Mouse (Mus musculus) liver, adult 2 months (tissue): ENCODE data around the gene Ntn3. TPM values are rescaled to one million over a fixed set of nuclear protein-coding genes. Genes with fewer than 3 reads are reported as not detected.

Experiments
- DNase-seq: peaks from one replicate; pipeline ENCODE4 v3.0.0-alpha.2; 2011; ENCODE audit warnings: low read depth, low spot score; ENCODE audit errors: extremely low read depth
- H3K27ac ChIP-seq: fragments of 200-500 bp; replicated peaks from 2 replicates; pipeline ENCODE4 v1.5.1; 2012; ENCODE audit warnings: low read depth, mild to moderate bottlenecking, control low read depth, inconsistent platforms, low read length; ENCODE audit not compliant: insufficient read depth
- H3K27me3 ChIP-seq: fragments of 200-500 bp; 2 replicates; pipeline ENCODE4 v1.6.1; 2012; ENCODE audit warnings: mild to moderate bottlenecking, moderate library complexity, low read length, inconsistent platforms; ENCODE audit not compliant: control insufficient read depth, insufficient read depth
- H3K36me3 ChIP-seq: fragments of 200-500 bp; 2 replicates; pipeline ENCODE4 v1.6.1; 2012; ENCODE audit warnings: low read length, inconsistent platforms; ENCODE audit not compliant: control insufficient read depth, insufficient read depth
- H3K4me1 ChIP-seq: fragments of 200-500 bp; 2 replicates; pipeline ENCODE4 v1.6.1; 2011; ENCODE audit warnings: low read length; ENCODE audit not compliant: control insufficient read depth, insufficient read depth
- H3K4me3 ChIP-seq: fragments of 200-500 bp; 2 replicates; pipeline ENCODE4 v1.5.1; 2011; ENCODE audit warnings: low read depth, mild to moderate bottlenecking, control low read depth, low read length, moderate library complexity; ENCODE audit not compliant: insufficient read depth
- H3K79me2 ChIP-seq: fragments of 200-500 bp; 2 replicates; pipeline ENCODE4 v1.6.1; 2012; ENCODE audit warnings: inconsistent platforms, mild to moderate bottlenecking, low read length, moderate library complexity; ENCODE audit not compliant: control insufficient read depth, insufficient read depth
- H3K9ac ChIP-seq: fragments of 200-500 bp; 2 replicates; pipeline ENCODE4 v1.6.1; 2012; ENCODE audit warnings: low read depth, mild to moderate bottlenecking, control low read depth, inconsistent platforms, low read length
- CTCF ChIP-seq: fragments of 200-500 bp; IDR thresholded peaks from 2 replicates; pipeline ENCODE4 v1.5.1; 2011; ENCODE audit warnings: low read depth, low read length, control low read depth
- POLR2A ChIP-seq: fragments of 200-500 bp; IDR thresholded peaks from 2 replicates; pipeline ENCODE4 v1.6.1; 2011; ENCODE audit warnings: low read length, control low read depth; ENCODE audit not compliant: insufficient read depth; ENCODE audit errors: extremely low read depth
- WGBS: fragments of 180-500 bp; shearing (Covaris S2); methylation state at CpG from one replicate; pipeline ENCODE4 v1.1.7; 2018; 5-methylcytosine and 5-hydroxymethylcytosine counted together
- polyA plus RNA-seq: library from polyadenylated mRNA; depleted of rRNA; stranded (reverse); fragments of >200 nt; gene quantifications from 2 replicates; pipeline ENCODE4 v1.2.3, GENCODE M21; 2012; rRNA removed
- total RNA-seq: library from RNA; depleted of rRNA; stranded (reverse); fragments of >200 nt; gene quantifications from 2 replicates; pipeline ENCODE4 v1.2.3, GENCODE M21; 2014; rRNA removed

The Ntn3 gene
- total RNA-seq: 2.3 and 2.8 TPM in 2 replicates
- polyA plus RNA-seq: 7.4 and 7.8 TPM in 2 replicates

DNA sequence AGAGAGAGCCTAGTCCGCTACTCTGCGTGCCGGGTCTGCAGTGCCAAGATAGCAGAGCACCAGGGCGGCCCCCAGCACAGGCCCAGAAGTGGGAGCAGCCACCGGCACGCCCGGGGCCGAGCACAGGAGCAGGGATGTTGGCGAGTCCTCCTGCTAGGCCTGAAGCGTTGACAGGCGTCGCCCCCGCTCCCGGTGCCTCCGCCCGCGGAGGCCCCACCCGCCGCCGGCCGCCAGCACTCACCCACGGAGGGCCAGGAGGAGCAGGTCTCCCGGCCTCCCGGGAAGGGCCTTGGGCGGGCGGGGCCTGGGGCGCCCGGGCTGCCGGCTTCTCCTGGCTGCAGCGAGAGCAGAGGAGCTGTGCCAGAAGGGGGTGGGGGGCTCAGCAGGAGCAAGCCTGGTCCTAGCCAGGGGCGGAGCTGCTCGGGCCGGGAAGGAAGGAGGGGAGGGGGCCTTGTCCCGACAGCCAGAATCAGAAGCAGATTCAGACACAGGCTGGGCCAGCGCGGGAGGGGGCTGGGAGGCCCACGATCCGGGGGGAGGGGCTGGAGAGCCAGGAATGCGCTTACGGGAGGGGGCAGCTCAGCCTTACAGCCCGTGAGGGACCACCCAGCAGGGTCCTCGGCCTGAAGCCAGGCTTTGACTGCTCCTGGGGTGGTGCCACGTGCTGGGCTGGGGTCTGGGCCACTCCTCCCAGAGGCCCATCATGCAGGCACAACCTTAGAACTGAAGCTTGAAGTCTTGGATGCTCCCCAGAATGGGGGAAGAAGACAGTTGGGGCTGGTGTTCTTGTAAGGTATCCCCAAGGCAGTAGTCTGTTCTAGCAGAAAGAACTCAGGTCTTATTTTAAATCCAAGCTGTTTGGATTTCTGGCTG, at the start of gene Ntn3:
TSS of gene Ntn3 (minus strand) at position 489 of the 873 bp plus-strand sequence.
- no peak for TF ChIP-seq CTCF
- TF ChIP-seq POLR2A: no peak
- 10% methylated on average over 39 of the region's 43 CpGs for WGBS
- H3K4me3 ChIP-seq: peak within 1 kb of the TSS; percentile 70
- H3K27ac ChIP-seq: peak within 1 kb of the TSS; percentile 90
- no peaks in the 10 kb centered on the region for H3K27me3 ChIP-seq
- H3K4me1 ChIP-seq: peaks cover 49% of the 10 kb centered on the region
- no peak for DNase-seq
- H3K9ac ChIP-seq: peak within 1 kb of the TSS; percentile 83
- peaks cover 11% of the 10 kb centered on the region; the same call in 1 of the 2 replicates for H3K79me2 ChIP-seq
- H3K36me3 ChIP-seq: no peaks in the 10 kb centered on the region

GRCm38 (mm10) chr17:24258981-24259380, 49.6 kb upstream of the Ntn3 start:
- Histone ChIP-seq H3K36me3 (no peaks in the 10 kb centered on the region), H3K27ac (peak overlapping the region; percentile 14; the same call in 1 of the 2 replicates), H3K27me3 (no peaks in the 10 kb centered on the region), H3K4me3 (no peak overlapping the region), H3K79me2 (no peaks in the 10 kb centered on the region), H3K4me1 (peaks cover 4% of the 10 kb centered on the region), H3K9ac (no peak overlapping the region)
- 24% methylated on average over 4 of the region's 4 CpGs for WGBS
- TF ChIP-seq CTCF (no peak), POLR2A (no peak)
- DNase-seq: peak; percentile 93

DNA sequence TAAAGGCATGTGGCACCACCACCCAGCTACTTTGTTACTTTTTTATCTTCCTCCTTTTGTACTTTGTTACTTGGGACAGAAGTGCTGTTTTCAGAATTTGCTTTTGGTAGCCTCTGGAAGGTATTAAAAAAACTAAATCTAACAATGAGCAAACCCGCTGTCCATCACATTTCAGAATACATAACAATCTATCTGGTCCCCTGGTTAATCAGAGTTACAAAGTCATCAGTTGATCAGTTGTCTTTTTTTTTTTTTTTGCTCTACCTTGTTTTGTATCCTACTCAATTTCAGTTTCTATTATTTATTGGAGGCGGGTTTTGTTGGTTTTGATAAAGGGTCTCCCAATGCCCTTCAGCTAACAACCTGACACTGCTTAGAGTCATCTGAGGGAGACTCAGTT, 43.0 kb upstream of the Ntn3 start:
- no peak for DNase-seq
- no peak for TF ChIP-seq CTCF
- TF ChIP-seq POLR2A: no peak
- Histone ChIP-seq H3K4me3 (no peak overlapping the region), H3K27ac (no peak overlapping the region), H3K4me1 (peaks cover 7% of the 10 kb centered on the region), H3K27me3 (no peaks in the 10 kb centered on the region), H3K36me3 (no peaks in the 10 kb centered on the region), H3K79me2 (no peaks in the 10 kb centered on the region; the same call in 1 of the 2 replicates), H3K9ac (no peak overlapping the region)
- 100% methylated on average over 2 of the region's 2 CpGs for WGBS

- Histone ChIP-seq H3K79me2 (no peaks in the 10 kb centered on the region; the same call in 1 of the 2 replicates), H3K27ac (peak within 1 kb of the TSS; percentile 0; the same call in 1 of the 2 replicates), H3K36me3 (no peaks in the 10 kb centered on the region), H3K4me1 (peaks cover 9% of the 10 kb centered on the region), H3K4me3 (peak within 1 kb of the TSS; percentile 75), H3K27me3 (no peaks in the 10 kb centered on the region), H3K9ac (peak within 1 kb of the TSS; percentile 72)
- under 1% methylated on average over 48 of the region's 48 CpGs for WGBS
- DNase-seq: peak; percentile 96
- TF ChIP-seq CTCF (no peak), POLR2A (peak; percentile 75; the same call in 1 of the 2 replicates)
Observed at GRCm38 (mm10) chr17:24251320-24252069, 42.2 kb upstream of the Ntn3 start, which contains the start of gene Ccnf. Ccnf (minus strand) TSS chr17:24251484.

DNA sequence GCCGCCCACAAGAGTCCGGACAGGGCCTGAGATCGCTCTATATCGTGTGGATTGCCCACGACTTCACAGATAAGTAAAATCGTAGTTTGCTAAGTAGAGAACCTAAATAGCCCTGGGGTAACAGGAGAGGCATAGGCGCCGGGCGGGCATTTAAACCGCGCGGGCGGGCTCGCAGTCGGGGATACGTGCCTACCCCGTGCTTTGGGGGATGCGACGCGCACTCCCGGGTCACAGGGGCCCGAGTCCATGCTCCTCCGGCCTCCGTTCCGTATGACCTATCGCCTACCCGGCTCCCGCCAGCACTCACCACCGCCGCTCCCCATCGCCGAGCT, 41.6 kb upstream of the Ntn3 start:
- Histone ChIP-seq H3K36me3 (no peaks in the 10 kb centered on the region), H3K4me3 (peak overlapping the region; percentile 75), H3K4me1 (peaks cover 11% of the 10 kb centered on the region), H3K27me3 (no peaks in the 10 kb centered on the region), H3K9ac (peak overlapping the region; percentile 72), H3K79me2 (no peaks in the 10 kb centered on the region; the same call in 1 of the 2 replicates), H3K27ac (no peak overlapping the region)
- WGBS: under 1% methylated on average over 32 of the region's 32 CpGs
- TF ChIP-seq POLR2A: no peak
- TF ChIP-seq CTCF: no peak
- no peak for DNase-seq

GRCm38 (mm10) chr17:24248641-24249040, 39.3 kb upstream of the Ntn3 start:
- TF ChIP-seq CTCF: no peak
- no peak for TF ChIP-seq POLR2A
- no peaks in the 10 kb centered on the region; the same call in 1 of the 2 replicates for H3K79me2 ChIP-seq
- DNase-seq: no peak
- 95% methylated on average over 2 of the region's 2 CpGs for WGBS
- no peaks in the 10 kb centered on the region for H3K27me3 ChIP-seq
- no peak overlapping the region for H3K27ac ChIP-seq
- no peak overlapping the region for H3K9ac ChIP-seq
- H3K36me3 ChIP-seq: peaks cover 3% of the 10 kb centered on the region; the same call in 1 of the 2 replicates
- no peak overlapping the region for H3K4me3 ChIP-seq
- H3K4me1 ChIP-seq: peaks cover 9% of the 10 kb centered on the region
